Mouse (Mus musculus): ENCODE measurements around the gene Dnah3.

Dnah3 gene

DNA sequence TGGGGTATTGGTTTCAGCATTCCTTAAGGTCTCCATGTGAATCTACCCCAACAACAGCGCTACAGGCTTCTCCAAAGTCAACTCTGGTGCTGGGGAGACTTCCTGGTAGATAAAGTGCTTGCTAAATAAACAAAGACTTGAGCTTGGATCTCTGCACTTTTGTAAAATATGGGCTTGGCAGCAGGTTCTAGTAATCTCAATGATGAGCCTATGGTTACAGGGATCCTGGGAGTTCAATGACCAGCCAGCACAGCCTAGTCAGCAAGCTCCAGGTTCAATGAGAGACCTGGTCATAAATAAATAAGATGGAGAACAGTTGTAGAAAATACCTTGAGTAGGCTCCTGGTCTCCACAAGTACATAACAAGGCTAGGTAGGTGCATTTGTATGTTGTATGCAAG lies 141.0 kb downstream of the Dnah3 start:
- no peak for DNase-seq (ENCODE audit: low read depth, low spot score)

- DNase-seq (ENCODE audit: low read depth, low spot score): peak; percentile 55
Measured at GRCm38 (mm10) chr7:119941569-119941968, 153.5 kb downstream of the Dnah3 start.

GRCm38 (mm10) chr7:119937036-119937435 lies 158.0 kb downstream of the Dnah3 start:
- no peak for DNase-seq (ENCODE audit: low read depth, low spot score)

- no peak for DNase-seq (ENCODE audit: low read depth, low spot score)
Measured at GRCm38 (mm10) chr7:119936321-119936720, 158.8 kb downstream of the Dnah3 start.

DNA sequence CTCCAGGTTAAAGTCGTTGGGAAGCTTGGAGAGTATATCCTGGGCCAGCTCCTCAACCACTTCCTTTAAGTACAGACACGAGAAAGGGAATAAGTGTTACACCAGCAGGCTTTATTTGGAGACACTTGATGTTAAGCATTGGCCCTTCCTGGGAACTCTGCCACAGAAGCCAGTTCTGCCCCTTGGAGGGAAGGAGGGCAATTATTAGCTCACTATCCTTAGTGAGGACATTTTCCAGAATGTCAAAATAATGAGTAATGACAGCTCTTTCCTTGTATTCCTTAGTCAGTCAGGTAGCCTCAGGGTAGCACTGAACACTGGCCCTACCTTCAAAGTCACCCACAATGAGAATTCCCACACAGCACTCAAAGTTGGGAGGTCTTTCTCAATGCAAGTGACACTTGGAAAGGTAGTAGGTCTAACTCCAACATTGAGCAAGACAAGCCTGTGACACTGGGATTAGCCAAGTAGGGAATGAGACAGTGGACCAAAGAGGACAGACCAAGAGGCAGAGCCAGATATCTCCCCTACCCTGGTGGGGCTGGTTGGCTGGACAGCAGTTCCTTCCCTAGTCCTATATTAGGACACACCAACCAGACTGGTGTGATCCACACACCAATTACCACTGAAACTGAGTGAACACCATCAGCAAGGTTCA lies 166.2 kb downstream of the Dnah3 start:
- no peak for DNase-seq (ENCODE audit: low read depth, low spot score)

GRCm38 (mm10) chr7:119921054-119921453 lies 174.0 kb downstream of the Dnah3 start:
- no peak for DNase-seq (ENCODE audit: low read depth, low spot score)

GRCm38 (mm10) chr7:119920457-119920856 lies 174.6 kb downstream of the Dnah3 start:
- DNase-seq (ENCODE audit: low read depth, low spot score): no peak

GRCm38 (mm10) chr7:119911727-119912126 lies 183.4 kb downstream of the Dnah3 start:
- no peak for DNase-seq (ENCODE audit: low read depth, low spot score)

- DNase-seq (ENCODE audit: low read depth, low spot score): no peak
Measured at GRCm38 (mm10) chr7:119906523-119907215, 188.4 kb downstream of the Dnah3 start.

GRCm38 (mm10) chr7:119899386-119900057 lies 195.6 kb downstream of the Dnah3 start:
- DNase-seq (ENCODE audit: low read depth, low spot score): no peak

DNA sequence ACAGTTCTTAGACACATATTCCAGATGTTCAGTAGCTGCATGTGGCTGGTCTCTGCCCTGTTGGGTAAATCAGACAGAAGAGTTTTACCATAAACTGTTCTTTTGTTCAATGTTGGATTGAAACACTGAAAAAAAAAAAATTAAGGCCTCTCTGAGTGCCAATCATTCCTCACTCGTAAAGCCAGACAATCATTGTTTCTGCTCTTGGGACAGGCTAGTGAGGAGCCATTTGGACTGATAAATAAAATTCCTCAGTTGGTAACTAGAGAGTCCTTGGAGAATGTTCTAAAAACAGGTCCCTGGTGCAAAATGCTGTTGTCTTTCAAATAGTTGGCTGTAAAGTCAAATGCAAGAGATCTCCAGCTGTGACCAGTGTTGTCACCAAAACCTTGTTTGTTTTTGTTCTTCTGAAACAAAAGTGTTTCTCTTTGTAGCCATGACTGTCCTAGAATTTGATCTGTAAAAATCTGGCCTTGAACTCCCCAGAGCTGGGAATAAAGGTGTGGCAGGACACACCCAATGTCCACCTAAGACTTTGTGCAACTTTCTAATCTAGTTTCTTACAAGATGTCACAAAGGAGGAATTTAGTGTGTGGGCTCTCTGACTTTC lies 196.7 kb downstream of the Dnah3 start:
- no peak for DNase-seq (ENCODE audit: low read depth, low spot score)

- no peak for DNase-seq (ENCODE audit: low read depth, low spot score)
Measured at GRCm38 (mm10) chr7:119897521-119898109, 197.5 kb downstream of the Dnah3 start.

GRCm38 (mm10) chr7:119895639-119896512 lies 199.2 kb downstream of the Dnah3 start, which contains the start of the genes Lyrm1 and Dcun1d3:
Lyrm1 (plus strand) TSS chr7:119895861.
Dcun1d3 (minus strand) TSS chr7:119896298.
- DNase-seq (ENCODE audit: low read depth, low spot score): peak; percentile 98

GRCm38 (mm10) chr7:119894818-119895544 lies 200.1 kb downstream of the Dnah3 start:
- DNase-seq (ENCODE audit: low read depth, low spot score): no peak

DNA sequence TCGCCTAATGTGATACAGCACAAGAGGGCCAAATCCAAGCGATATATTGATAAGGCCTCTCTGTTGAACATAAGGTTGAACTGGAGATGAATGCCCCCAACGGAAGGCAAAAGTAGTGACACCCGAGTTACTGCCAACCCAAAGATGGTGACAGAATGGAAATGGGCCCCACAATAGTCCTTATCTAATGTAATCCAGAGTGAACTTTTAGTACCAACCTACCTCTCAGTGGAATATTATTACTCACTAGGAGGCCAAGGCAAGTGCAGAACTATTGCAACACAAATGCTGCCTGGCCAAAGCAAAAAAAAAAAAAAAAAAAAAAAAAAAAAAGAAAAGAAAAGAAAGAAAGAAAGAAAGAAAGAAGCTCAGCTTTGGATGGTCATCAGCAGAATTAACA lies 202.3 kb downstream of the Dnah3 start:
- DNase-seq (ENCODE audit: low read depth, low spot score): no peak

DNA sequence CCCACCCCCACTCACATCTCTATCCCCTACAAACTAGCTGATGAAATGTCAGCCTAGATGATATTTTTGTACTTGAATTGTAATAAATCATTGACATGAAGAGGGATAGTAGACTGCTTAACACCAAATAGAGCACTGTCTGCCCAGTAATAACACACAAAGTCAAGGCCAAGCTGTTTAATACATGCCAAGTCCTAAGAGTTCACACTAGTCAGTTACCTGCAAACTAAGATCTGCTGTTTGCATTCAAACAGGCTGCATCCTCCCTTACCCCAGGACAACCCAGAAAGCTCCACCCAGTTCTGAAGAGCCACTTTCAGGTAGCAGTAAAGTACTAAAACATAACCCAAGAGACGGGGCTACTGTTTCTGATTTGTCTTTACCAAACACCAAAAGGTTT lies 202.9 kb downstream of the Dnah3 start:
- DNase-seq (ENCODE audit: low read depth, low spot score): no peak

DNA sequence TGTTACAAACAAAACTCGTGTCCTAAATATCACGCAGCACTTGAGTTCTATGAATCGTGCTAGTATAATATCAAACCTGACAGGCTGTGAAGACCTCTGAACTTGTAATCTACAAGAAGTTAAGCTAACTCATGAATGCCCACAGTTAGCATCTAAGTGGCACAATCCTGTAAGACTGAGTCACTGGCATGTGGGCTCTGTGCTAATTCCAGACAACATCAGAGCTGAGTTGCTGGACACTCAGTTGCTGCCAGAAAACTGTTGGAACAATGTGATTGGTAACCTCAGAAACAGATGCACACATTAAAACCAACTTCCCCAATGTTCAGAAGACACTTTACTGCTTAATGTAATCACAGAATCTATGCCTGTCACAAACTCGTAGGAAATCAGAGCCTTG lies 207.2 kb downstream of the Dnah3 start:
- no peak for DNase-seq (ENCODE audit: low read depth, low spot score)

DNA sequence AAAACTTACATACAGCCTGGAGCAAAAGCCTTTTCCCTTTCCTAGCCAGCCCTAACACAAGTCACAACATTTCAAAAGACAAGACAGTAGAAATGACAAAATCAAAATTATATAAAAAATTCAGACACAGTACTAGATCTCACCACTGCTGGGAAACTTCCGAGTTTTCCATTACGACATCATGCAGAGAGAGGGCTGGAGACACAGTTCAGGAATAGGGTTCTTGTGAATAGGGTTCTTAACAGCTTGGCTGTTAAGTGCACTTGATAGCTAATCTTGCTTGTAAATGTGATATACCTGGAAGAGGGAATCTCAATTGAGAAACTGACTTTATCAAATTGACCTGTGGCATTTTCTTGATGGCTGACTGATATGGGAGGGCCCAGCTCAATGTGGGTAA lies 213.9 kb downstream of the Dnah3 start:
- no peak for DNase-seq (ENCODE audit: low read depth, low spot score)

DNA sequence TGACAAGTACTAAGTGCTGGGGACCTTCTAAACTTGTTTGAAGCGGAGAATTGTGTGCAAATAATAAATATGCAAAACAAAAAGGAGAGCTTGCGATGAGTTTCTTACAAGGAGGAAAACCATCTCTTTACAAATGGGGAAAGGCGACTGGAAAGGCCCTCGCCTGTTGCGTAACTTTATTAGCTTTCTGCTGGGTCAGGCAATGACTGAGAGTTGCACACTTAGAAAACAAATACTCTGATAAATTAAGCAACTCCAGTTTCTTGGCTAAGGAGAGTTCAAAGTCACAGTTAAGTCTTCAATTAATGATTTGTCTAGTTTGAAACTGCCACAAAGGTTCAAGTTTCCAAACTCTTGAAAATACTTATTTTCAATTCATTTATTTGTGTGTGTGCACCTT lies 214.7 kb downstream of the Dnah3 start:
- peak; percentile 57 for DNase-seq (ENCODE audit: low read depth, low spot score)

GRCm38 (mm10) chr7:119879171-119879570 lies 215.9 kb downstream of the Dnah3 start:
- no peak for DNase-seq (ENCODE audit: low read depth, low spot score)
